Mouse (Mus musculus) testis, adult 2 months (tissue): Measurements from ENCODE around the gene Vmn1r62.
"Not testable (repeated sequence)": the region's sequence is repeated elsewhere in the genome, so short reads cannot be mapped to it uniquely, and the experiment has no call there.

Source experiments
- CTCF ChIP-seq: fragments of 200-500 bp; IDR thresholded peaks from 2 replicates; pipeline ENCODE4 v1.5.1; 2012; ENCODE audit warnings: low read depth, mild to moderate bottlenecking, inconsistent platforms, low read length, moderate library complexity; ENCODE audit not compliant: control insufficient read depth, insufficient read depth, insufficient replicate concordance
- POLR2A ChIP-seq: fragments of 200-500 bp; IDR thresholded peaks from 2 replicates; pipeline ENCODE4 v1.6.1; 2012; ENCODE audit warnings: low read depth, mild to moderate bottlenecking, inconsistent platforms, low read length, moderate library complexity; ENCODE audit not compliant: control insufficient read depth

GRCm38 (mm10) chr7:5673331-5673730 lies at the start of gene Vmn1r62:
- TF ChIP-seq POLR2A, CTCF: not testable (repeated sequence)
